Mouse (Mus musculus) CH12.LX (cell line): ENCODE measurements at regions not wholly inside any gene's neighbourhood (a gene's known extent, or its start where the extent isn't known, plus 50 kb on each side); places are given as distances from the start of the nearest gene placed in this dataset.

ENCODE experiments used
- CHD1 ChIP-seq: IDR thresholded peaks from 2 replicates; pipeline ENCODE4 v1.6.1; 2012; ENCODE audit warnings: low read depth, low read length, improper control_type of control experiment, inconsistent platforms
- CTCF ChIP-seq, 2 experiments: IDR thresholded peaks in 1 of 2; conservative IDR thresholded peaks in 1 of 2; 2 replicates each; pipeline ENCODE4 v1.5.1; 2011 to 2012; ENCODE audit warnings: low read depth in 2 of 2, low read length in 2 of 2, improper control_type of control experiment in 1 of 2, inconsistent platforms in 1 of 2, mild to moderate bottlenecking in 1 of 2, moderate library complexity in 1 of 2
- EP300 ChIP-seq: IDR thresholded peaks from 2 replicates; pipeline ENCODE4 v1.6.1; 2011; ENCODE audit warnings: low read length, improper control_type of control experiment
- JUND ChIP-seq: conservative IDR thresholded peaks from 2 replicates; pipeline ENCODE4 v1.6.1; 2011; ENCODE audit warnings: low read depth, low read length, improper control_type of control experiment
- MAX ChIP-seq: IDR thresholded peaks from 2 replicates; pipeline ENCODE4 v1.6.1; 2011; ENCODE audit warnings: low read length, improper control_type of control experiment
- MAZ ChIP-seq: IDR thresholded peaks from 2 replicates; pipeline ENCODE4 v1.6.1; 2012; ENCODE audit warnings: low read depth, mild to moderate bottlenecking, inconsistent platforms, low read length, improper control_type of control experiment, moderate library complexity
- NELFE ChIP-seq: IDR thresholded peaks from 2 replicates; pipeline ENCODE4 v1.6.1; 2011; ENCODE audit warnings: low read depth, low read length, improper control_type of control experiment
- POLR2A ChIP-seq: IDR thresholded peaks from 2 replicates; pipeline ENCODE4 v1.6.1; 2011; ENCODE audit warnings: low read depth, mild to moderate bottlenecking, improper control_type of control experiment, low read length
- RCOR1 ChIP-seq: conservative IDR thresholded peaks from 2 replicates; pipeline ENCODE4 v1.6.1; 2012; ENCODE audit warnings: low read depth, mild to moderate bottlenecking, inconsistent platforms, low read length, improper control_type of control experiment
- SIN3A ChIP-seq: IDR thresholded peaks from 2 replicates; pipeline ENCODE4 v1.6.1; 2012; ENCODE audit warnings: low read length, improper control_type of control experiment, inconsistent platforms
- UBTF ChIP-seq: IDR thresholded peaks from 2 replicates; pipeline ENCODE4 v1.6.1; 2012; ENCODE audit warnings: low read depth, mild to moderate bottlenecking, inconsistent platforms, low read length, improper control_type of control experiment, moderate library complexity

- TF ChIP-seq MAX: no peak
- TF ChIP-seq POLR2A: no peak
- TF ChIP-seq CTCF (conservative IDR thresholded peaks at IDR 0.05 in 1 of 2, IDR thresholded peaks at IDR 0.05 in 1 of 2; ENCODE audit: low read depth in 2 of 2, low read length in 2 of 2): no peak
- TF ChIP-seq CHD1: no peak
- no peak for TF ChIP-seq UBTF
- no peak for TF ChIP-seq SIN3A
- TF ChIP-seq MAZ: no peak
- TF ChIP-seq JUND: no peak
- no peak for TF ChIP-seq EP300
- no peak for TF ChIP-seq RCOR1
- TF ChIP-seq NELFE: no peak
Measured at GRCm38 (mm10) chr16:92915651-92916050, 89.7 kb upstream of the Runx1 start.
